Mouse (Mus musculus) heart, embryonic 14.5 days (tissue): ENCODE results near the gene Pole. TPM values are rescaled to one million over a fixed set of nuclear protein-coding genes. Genes with fewer than 3 reads are reported as not detected.

ENCODE experiments used
- ATAC-seq: fragments of 200-750 bp; cut with Nextera tagmentation; 2 replicates; pipeline ENCODE4 v1.8.0; 2017; ENCODE audit warnings: low read depth, moderate TSS enrichment; ENCODE audit not compliant: insufficient number of reproducible peaks, insufficient read depth, low FRiP score
- H3K27ac ChIP-seq, 2 experiments: fragments of 200-500 bp in 1 of 2; fragments of 300-500 bp in 1 of 2; sonication (generic) in 1 of 2; replicated peaks in 1 of 2; 2 replicates each; pipeline ENCODE4 v1.5.1; 2012 to 2014; ENCODE audit warnings: low read depth in 2 of 2, low read length in 2 of 2, control low read depth in 1 of 2, mild to moderate bottlenecking in 1 of 2, mixed read lengths in 1 of 2; ENCODE audit not compliant: control insufficient read depth in 1 of 2, insufficient read depth in 1 of 2
- H3K27me3 ChIP-seq: fragments of 300-500 bp; sonication (generic); 2 replicates; pipeline ENCODE4 v1.6.1; 2014; ENCODE audit warnings: mild to moderate bottlenecking, low read length, control low read depth; ENCODE audit not compliant: control insufficient read depth, insufficient read depth
- H3K36me3 ChIP-seq: fragments of 300-500 bp; sonication (generic); 2 replicates; pipeline ENCODE4 v1.6.1; 2014; ENCODE audit warnings: mild to moderate bottlenecking, control low read depth, low read length, mixed read lengths; ENCODE audit not compliant: control insufficient read depth, insufficient read depth
- H3K4me1 ChIP-seq, 2 experiments: fragments of 200-500 bp in 1 of 2; fragments of 300-500 bp in 1 of 2; sonication (generic) in 1 of 2; 2 replicates each; pipeline ENCODE4 v1.6.1; 2012 to 2014; ENCODE audit warnings: low read length in 2 of 2, control low read depth in 1 of 2, mixed read lengths in 1 of 2; ENCODE audit not compliant: control insufficient read depth in 2 of 2, insufficient read depth in 2 of 2
- H3K4me2 ChIP-seq: fragments of 300-500 bp; sonication (generic); 2 replicates; pipeline ENCODE4 v1.6.1; 2014; ENCODE audit warnings: mild to moderate bottlenecking, low read length
- H3K4me3 ChIP-seq, 2 experiments: fragments of 200-500 bp in 1 of 2; fragments of 300-500 bp in 1 of 2; sonication (generic) in 1 of 2; 2 replicates each; pipeline ENCODE4 v1.5.1; 2012 to 2014; ENCODE audit warnings: low read length in 2 of 2, mild to moderate bottlenecking in 2 of 2, control low read depth in 1 of 2, low read depth in 1 of 2, moderate library complexity in 1 of 2; ENCODE audit not compliant: control insufficient read depth in 1 of 2, insufficient read depth in 1 of 2
- H3K9ac ChIP-seq: fragments of 300-500 bp; sonication (generic); 2 replicates; pipeline ENCODE4 v1.6.1; 2014; ENCODE audit warnings: mild to moderate bottlenecking, low read length
- H3K9me3 ChIP-seq: fragments of 300-500 bp; sonication (generic); 2 replicates; pipeline ENCODE4 v1.6.1; 2016; ENCODE audit warnings: low read length, control low read depth; ENCODE audit not compliant: control insufficient read depth
- WGBS: fragments of 180-500 bp; shearing (Covaris S2); extraction: QIAGEN DNeasy Blood & Tissue Kit; methylation state at CpG from one replicate; pipeline ENCODE4 v1.1.7; 2014; 5-methylcytosine and 5-hydroxymethylcytosine counted together
- polyA plus RNA-seq: library from polyadenylated mRNA; unstranded; fragments of >200 nt; fragmentation: Nextera tagmentation; extraction: Ambion mirVana; gene quantifications from 2 replicates; pipeline ENCODE4 v1.2.1, GENCODE M21; 2014

Gene Pole
- polyA plus RNA-seq, 1 experiment from 2014 or later: 16.1 TPM

DNA sequence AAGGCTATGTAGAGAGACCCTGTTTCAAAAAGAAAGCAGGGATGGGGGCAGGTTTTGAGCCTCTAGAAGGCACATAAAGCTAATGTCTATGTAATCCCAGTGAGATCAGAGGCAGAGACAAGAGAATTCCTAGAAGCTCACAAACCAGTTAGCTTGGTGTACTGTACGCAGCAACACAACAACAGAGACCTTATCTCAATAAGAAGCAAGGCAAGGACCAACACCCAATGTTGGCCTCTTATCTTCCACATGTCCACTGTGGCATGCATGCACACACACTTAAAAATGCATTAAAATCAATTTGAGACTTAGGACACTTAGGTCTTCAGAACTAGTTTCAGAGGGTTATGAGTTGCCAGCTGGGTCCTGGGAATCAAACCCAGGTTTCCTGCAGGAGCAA, 5.5 kb downstream of the Pole start:
- Histone ChIP-seq H3K4me1 (peaks cover 0 to 2% of the 10 kb centered on the region in 2 experiments; a peak in 1 of 4 replicates), H3K9ac (no peak overlapping the region), H3K36me3 (peaks cover 61% of the 10 kb centered on the region), H3K4me2 (no peak overlapping the region), H3K4me3 (no peak overlapping the region), H3K9me3 (no peaks in the 10 kb centered on the region), H3K27ac (no peak overlapping the region), H3K27me3 (no peaks in the 10 kb centered on the region)
- ATAC-seq: no peak
- 100% methylated on average over 1 of the region's 1 CpGs for WGBS

DNA sequence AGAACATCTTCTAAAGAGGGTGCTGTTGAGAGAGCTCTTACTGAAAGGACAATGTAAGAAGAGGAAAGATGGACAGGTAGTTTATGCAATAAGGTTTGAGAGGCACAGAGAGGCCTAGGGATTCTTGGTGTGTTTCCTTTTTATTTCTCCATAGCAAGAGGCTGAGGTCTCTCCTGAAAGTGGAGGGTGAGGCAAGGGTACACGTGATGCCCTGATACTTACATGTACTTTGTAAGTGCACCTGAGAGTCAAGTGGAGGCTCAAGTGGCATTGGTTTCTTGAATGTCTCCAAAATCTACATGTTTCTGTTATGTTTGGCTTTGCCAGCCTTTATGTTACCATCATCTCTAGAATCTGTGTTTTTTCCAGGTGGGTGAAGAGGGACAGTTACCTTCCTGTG, 10.5 kb downstream of the Pole start:
- Histone ChIP-seq H3K9ac (no peak overlapping the region), H3K27ac (no peak overlapping the region), H3K4me2 (no peak overlapping the region), H3K36me3 (peaks cover 80% of the 10 kb centered on the region), H3K27me3 (no peaks in the 10 kb centered on the region), H3K4me3 (no peak overlapping the region), H3K4me1 (no peaks in the 10 kb centered on the region), H3K9me3 (no peaks in the 10 kb centered on the region)
- WGBS: 80% methylated on average over 1 of the region's 1 CpGs
- no peak for ATAC-seq

DNA sequence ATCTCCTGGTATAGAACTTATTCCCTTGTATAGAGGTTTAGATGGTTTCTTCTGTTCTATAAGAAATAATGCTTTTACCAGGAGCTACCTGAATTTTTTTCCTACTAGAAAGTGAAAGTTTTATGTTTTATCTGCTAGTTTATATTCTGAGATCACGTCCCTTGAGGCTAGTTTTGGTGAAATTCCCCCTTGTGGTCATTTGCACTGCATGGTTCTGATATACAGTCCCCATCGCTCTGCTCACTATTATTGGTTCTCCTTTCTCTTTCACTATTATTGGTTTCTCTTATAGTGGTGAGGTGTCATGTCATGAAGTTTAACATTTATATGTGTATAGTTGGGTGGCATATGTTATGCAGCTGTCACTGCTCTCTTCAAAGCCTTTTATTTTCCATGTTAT, 14.5 kb downstream of the Pole start:
- no peaks in the 10 kb centered on the region for H3K27me3 ChIP-seq
- H3K4me1 ChIP-seq: no peaks in the 10 kb centered on the region
- no peaks in the 10 kb centered on the region for H3K9me3 ChIP-seq
- H3K9ac ChIP-seq: no peak overlapping the region
- no peak overlapping the region for H3K27ac ChIP-seq
- peaks cover 91% of the 10 kb centered on the region for H3K36me3 ChIP-seq
- no peak overlapping the region for H3K4me2 ChIP-seq
- ATAC-seq: no peak
- no peak overlapping the region for H3K4me3 ChIP-seq
- WGBS: 93% methylated on average over 2 of the region's 2 CpGs

DNA sequence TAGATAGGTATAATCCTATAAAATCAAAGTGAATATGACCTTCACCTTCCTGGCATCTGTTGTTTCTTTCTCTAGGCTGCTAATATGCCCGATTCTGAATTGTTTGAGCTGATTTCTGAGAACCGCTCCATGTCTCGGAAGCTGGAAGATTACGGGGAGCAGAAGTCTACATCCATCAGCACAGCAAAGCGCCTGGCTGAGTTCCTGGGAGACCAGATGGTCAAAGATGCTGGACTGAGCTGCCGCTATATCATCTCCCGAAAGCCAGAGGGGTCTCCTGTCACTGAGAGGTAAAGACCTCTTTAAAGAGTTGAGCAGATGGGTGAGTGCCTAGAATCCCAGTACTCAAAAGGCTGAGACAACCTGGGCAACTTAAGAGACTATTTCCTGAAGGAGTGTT, 22.8 kb downstream of the Pole start:
- Histone ChIP-seq H3K9me3 (no peaks in the 10 kb centered on the region), H3K4me3 (no peak overlapping the region), H3K9ac (no peak overlapping the region), H3K36me3 (peaks cover 94% of the 10 kb centered on the region), H3K4me2 (no peak overlapping the region), H3K27me3 (no peaks in the 10 kb centered on the region), H3K4me1 (no peaks in the 10 kb centered on the region), H3K27ac (no peak overlapping the region)
- ATAC-seq: no peak
- 93% methylated on average over 7 of the region's 7 CpGs for WGBS

DNA sequence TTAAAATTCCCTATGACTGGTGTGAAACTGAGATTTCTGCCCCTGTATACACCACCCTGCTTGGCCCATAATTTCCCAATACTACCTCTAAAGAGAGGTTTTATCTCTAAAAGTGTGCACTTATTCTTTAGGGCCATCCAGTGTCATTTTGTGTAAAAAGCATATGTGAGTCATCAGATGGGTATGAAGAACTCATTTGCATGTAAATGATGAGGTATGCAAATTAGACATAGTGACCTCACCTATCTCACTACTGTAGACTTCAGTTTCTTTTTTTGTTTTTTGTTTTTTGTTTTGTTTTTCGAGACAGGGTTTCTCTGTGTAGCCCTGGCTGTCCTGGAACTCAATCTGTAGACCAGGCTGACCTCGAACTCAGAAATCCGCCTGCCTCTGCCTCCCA, 27.0 kb downstream of the Pole start:
- Histone ChIP-seq H3K27ac (no peak overlapping the region), H3K27me3 (no peaks in the 10 kb centered on the region), H3K9me3 (no peaks in the 10 kb centered on the region), H3K9ac (no peak overlapping the region), H3K4me2 (no peak overlapping the region), H3K36me3 (peaks cover 82% of the 10 kb centered on the region), H3K4me3 (no peak overlapping the region), H3K4me1 (no peaks in the 10 kb centered on the region)
- WGBS: 90% methylated on average over 3 of the region's 3 CpGs
- ATAC-seq: no peak

DNA sequence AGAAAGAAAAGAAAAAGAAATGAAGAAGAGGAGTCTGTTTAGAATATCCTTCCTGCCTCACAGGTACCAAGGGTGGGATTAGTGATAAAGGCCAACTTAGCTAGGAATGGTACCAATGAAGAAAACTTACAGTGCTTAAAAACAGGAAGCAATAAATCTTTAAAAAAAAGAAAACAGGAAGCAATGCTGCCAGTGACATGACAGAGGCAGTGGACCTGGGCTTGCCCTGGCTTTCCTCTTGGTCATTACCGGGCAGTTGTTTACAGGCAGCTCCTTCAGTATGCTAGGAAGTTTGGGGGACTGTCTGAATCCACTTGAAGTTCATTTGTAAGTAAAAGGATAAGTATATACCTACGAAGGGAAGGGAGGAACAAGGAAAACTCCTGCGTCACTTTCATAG, 44.4 kb downstream of the Pole start:
- ATAC-seq: no peak
- WGBS: 86% methylated on average over 3 of the region's 3 CpGs
- Histone ChIP-seq H3K27me3 (no peaks in the 10 kb centered on the region), H3K9ac (no peak overlapping the region), H3K4me3 (no peak overlapping the region), H3K27ac (no peak overlapping the region), H3K9me3 (no peaks in the 10 kb centered on the region), H3K4me1 (no peaks in the 10 kb centered on the region), H3K36me3 (peaks cover 87% of the 10 kb centered on the region), H3K4me2 (no peak overlapping the region)

DNA sequence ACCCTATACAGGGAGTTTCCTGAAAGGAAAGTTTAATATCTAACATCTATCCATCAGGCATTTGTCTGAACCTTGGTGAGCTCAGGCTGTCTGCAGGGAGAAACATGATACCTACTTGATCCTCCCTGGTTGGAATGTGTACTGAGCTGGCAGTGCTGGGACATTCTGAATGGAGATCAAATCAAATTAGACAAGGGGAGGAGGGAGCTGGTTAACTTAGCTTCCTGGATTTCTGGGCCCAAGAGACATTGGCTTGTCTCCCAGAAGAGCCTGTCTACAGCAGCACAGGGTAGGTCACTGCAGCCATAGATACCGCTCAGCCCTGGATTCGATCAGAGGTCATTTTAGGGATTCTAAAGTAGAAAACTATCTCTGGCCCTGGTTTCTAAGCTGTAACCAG, 52.7 kb downstream of the Pole start:
- H3K4me1 ChIP-seq: peaks cover 4 to 6% of the 10 kb centered on the region in 2 experiments; a peak in 2 of 4 replicates
- H3K4me3 ChIP-seq: no peak overlapping the region
- H3K4me2 ChIP-seq: no peak overlapping the region
- no peak overlapping the region for H3K27ac ChIP-seq
- H3K36me3 ChIP-seq: peaks cover 39% of the 10 kb centered on the region
- H3K27me3 ChIP-seq: peaks cover 28% of the 10 kb centered on the region
- no peaks in the 10 kb centered on the region for H3K9me3 ChIP-seq
- H3K9ac ChIP-seq: no peak overlapping the region
- WGBS: 58% methylated on average over 2 of the region's 2 CpGs
- no peak for ATAC-seq

DNA sequence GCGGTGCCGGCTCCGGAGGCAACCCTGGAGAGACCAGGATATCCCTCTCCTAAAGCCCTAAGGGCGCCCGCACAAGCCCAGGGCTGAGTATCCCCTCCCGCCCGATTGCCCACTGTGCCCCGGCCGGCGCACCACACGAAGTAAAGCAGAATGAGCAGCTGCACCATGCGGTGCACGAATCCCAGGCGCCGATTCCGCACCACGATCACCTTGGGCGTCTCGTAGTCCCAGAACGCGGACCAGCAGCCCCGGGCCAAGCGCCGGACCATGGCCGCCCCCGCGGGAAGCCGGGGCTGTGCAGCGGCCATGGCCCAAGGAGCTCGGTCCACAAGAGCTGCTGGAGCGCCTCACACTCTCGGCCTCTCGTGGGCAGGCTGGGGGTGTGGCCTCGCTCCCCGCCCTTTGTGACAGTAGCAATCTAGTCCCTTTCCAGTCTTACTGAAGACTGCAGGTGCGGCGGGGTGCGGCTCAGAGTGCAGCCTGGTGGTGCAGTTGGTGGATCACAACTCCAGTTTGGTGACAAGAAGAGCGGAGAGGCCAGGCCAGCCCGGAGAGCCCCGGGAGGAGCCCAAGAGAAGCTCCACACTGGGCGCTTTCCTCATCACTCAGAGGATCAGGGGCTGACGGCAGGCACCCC, 56.7 kb downstream of the Pole start, which contains the start of gene P2rx2:
TSS of gene P2rx2 (minus strand) at position 565 of the 637 bp plus-strand sequence.
- peaks cover 42% of the 10 kb centered on the region for H3K27me3 ChIP-seq
- H3K4me1 ChIP-seq: peaks cover 4 to 6% of the 10 kb centered on the region in 2 experiments; a peak in 2 of 4 replicates
- H3K27ac ChIP-seq: no peak within 1 kb of the TSS
- peak within 1 kb of the TSS; percentile 66 for H3K9ac ChIP-seq
- no peaks in the 10 kb centered on the region for H3K9me3 ChIP-seq
- H3K4me2 ChIP-seq: peak within 1 kb of the TSS; percentile 86
- H3K36me3 ChIP-seq: no peaks in the 10 kb centered on the region
- ATAC-seq: peak; percentile 22; the same call in 1 of the 2 replicates
- H3K4me3 ChIP-seq: peak within 1 kb of the TSS; percentile 28 to 49
- WGBS: 2% methylated on average over 43 of the region's 43 CpGs
